Mouse (Mus musculus): ENCODE results near the gene Tbc1d10a. TPM values are rescaled to one million over a fixed set of nuclear protein-coding genes. Genes with fewer than 3 reads are reported as not detected.

Gene Tbc1d10a
- polyA plus RNA-seq, 1 experiment = 41.6 TPM

- no peak for TF ChIP-seq POLR2A (IDR thresholded peaks at IDR 0.05; ENCODE audit: borderline replicate concordance, extremely low read depth, insufficient read depth, insufficient read length, poor library complexity, severe bottlenecking)
- no peak for TF ChIP-seq CTCF (IDR thresholded peaks at IDR 0.05; ENCODE audit: borderline replicate concordance, extremely low read depth, insufficient read depth, insufficient read length)
- DNase-seq (ENCODE audit: low read depth) = no peak
Observed at GRCm38 (mm10) chr11:4155641-4156040, 30.9 kb upstream of the Tbc1d10a start.

GRCm38 (mm10) chr11:4158676-4159075 lies 27.9 kb upstream of the Tbc1d10a start:
- DNase-seq (ENCODE audit: low read depth) = no peak

GRCm38 (mm10) chr11:4159808-4160708 lies 26.5 kb upstream of the Tbc1d10a start, which contains the start of the genes Ccdc157 and Sf3a1:
Gene Ccdc157, minus strand, starts transcription at chr11:4160293.
Gene Sf3a1, plus strand, starts transcription at chr11:4160350.
- peak; percentile 97 for DNase-seq (ENCODE audit: low read depth)
- TF ChIP-seq CTCF (IDR thresholded peaks at IDR 0.05; ENCODE audit: borderline replicate concordance, extremely low read depth, insufficient read depth, insufficient read length) (no peak), POLR2A (IDR thresholded peaks at IDR 0.05; ENCODE audit: borderline replicate concordance, extremely low read depth, insufficient read depth, insufficient read length, poor library complexity, severe bottlenecking) (0 out of 2 replicates have a peak, but pooled peaks have one; percentile 30)

More at GRCm38 (mm10) chr11:4158676-4159075, 27.9 kb upstream of the Tbc1d10a start:
- TF ChIP-seq CTCF (IDR thresholded peaks at IDR 0.05; ENCODE audit: borderline replicate concordance, extremely low read depth, insufficient read depth, insufficient read length) (no peak), POLR2A (IDR thresholded peaks at IDR 0.05; ENCODE audit: borderline replicate concordance, extremely low read depth, insufficient read depth, insufficient read length, poor library complexity, severe bottlenecking) (no peak)

DNA sequence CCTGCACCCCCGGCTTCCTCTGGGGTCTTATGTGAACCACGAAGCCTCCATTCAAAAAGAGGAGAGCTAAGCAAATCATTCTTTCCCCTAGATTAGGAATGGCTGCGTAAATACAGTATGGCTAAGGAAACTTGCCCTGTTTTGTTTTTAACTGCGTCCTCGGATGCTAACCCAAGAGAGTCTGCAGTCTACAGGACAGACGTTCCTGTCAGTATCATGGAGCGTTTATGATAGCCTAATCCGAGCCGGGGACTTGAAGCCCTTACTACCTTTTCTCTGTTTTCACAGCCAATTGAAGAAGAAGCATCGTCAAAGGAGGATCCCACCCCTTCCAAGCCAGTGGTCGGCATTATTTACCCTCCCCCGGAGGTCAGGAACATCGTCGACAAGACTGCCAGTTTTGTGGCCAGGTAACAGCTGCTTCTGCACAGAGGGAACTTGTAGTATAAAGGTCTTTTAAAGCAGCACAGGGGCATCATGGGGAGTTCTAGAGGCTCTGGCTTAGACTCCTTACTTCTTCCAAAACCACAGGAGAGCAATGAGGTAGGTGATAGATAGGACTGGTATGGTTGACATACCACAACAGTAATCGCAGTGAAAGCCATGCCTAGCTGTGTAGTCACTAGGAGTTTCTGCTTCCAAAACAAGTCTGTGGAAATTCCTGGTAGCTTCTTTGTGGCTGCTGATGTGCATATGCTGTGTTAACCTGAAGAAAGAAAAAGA lies 25.7 kb upstream of the Tbc1d10a start:
- TF ChIP-seq POLR2A (IDR thresholded peaks at IDR 0.05; ENCODE audit: borderline replicate concordance, extremely low read depth, insufficient read depth, insufficient read length, poor library complexity, severe bottlenecking) (no peak), CTCF (IDR thresholded peaks at IDR 0.05; ENCODE audit: borderline replicate concordance, extremely low read depth, insufficient read depth, insufficient read length) (no peak)
- DNase-seq (ENCODE audit: low read depth) = no peak

DNA sequence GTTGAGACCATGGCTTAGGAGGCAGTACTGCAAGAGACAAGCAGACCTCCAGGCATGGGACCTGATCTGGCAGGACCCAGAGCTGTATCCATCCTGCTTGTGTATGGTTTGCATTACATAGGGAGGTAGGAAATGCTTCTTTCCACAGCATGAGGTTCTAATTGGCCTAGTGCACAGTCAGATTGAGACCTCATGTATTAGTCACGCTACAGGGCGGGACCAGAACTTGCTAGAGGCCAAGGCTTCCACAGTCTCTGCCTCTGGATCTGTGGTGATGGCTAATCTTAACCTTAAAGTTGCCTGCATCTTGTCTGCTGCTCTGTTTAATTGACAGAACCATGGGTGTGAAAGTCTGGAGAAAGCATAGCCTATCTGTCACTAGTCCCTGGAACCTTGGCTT lies 21.9 kb upstream of the Tbc1d10a start:
- TF ChIP-seq POLR2A (IDR thresholded peaks at IDR 0.05; ENCODE audit: borderline replicate concordance, extremely low read depth, insufficient read depth, insufficient read length, poor library complexity, severe bottlenecking) (no peak), CTCF (IDR thresholded peaks at IDR 0.05; ENCODE audit: borderline replicate concordance, extremely low read depth, insufficient read depth, insufficient read length) (no peak)
- no peak for DNase-seq (ENCODE audit: low read depth)

DNA sequence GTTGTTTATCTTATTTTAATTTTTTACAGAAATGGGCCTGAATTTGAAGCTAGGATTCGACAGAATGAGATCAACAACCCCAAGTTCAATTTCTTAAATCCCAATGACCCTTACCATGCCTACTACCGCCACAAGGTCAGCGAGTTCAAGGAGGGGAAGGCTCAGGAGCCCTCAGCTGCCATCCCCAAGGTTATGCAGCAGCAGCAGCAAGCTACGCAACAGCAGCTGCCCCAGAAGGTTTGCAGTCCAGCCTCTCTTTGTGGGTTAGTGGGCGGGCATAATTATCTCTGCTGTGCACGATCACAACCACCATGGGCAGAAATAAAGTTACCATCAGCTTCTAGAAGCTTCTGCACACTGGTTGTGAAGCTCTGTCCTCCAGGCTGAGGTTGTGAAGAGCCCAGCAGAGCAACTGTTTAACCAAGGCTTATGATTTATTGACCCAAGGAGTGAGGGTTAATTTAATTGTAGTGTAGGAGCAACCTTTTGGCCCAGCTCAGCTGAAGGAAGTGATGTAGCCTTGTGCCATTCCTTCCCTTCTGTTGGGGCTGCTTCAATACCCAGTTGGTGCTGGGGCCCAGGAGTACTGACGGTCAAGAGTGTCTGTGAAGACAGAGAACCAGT lies 20.0 kb upstream of the Tbc1d10a start:
- no peak for DNase-seq (ENCODE audit: low read depth)

DNA sequence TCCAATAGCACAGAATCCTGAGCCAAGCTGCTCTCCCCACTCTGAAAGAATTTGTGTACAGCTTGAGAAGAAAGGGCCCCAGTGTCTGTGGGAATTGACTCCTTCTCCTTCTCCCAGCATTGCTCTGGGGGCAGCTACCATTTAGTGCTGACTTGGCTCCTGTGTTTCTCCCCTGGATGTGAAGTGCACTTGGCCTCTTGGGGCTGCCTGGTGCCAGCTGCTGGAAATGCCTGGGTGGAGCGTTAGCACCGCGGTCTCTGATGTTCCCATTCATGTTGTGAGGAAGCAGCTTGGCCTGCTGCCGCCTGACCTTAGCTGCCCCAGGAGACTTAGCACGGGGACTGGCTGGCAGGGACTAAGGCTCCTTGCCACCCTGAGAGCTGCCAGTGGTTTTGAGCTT lies 12.0 kb upstream of the Tbc1d10a start:
- TF ChIP-seq POLR2A (IDR thresholded peaks at IDR 0.05; ENCODE audit: borderline replicate concordance, extremely low read depth, insufficient read depth, insufficient read length, poor library complexity, severe bottlenecking) (no peak), CTCF (IDR thresholded peaks at IDR 0.05; ENCODE audit: borderline replicate concordance, extremely low read depth, insufficient read depth, insufficient read length) (no peak)
- peak; percentile 39 for DNase-seq (ENCODE audit: low read depth)

More for the DNA sequence above, 20.0 kb upstream of the Tbc1d10a start:
- TF ChIP-seq POLR2A (IDR thresholded peaks at IDR 0.05; ENCODE audit: borderline replicate concordance, extremely low read depth, insufficient read depth, insufficient read length, poor library complexity, severe bottlenecking) = no peak
- TF ChIP-seq CTCF (IDR thresholded peaks at IDR 0.05; ENCODE audit: borderline replicate concordance, extremely low read depth, insufficient read depth, insufficient read length) = no peak

GRCm38 (mm10) chr11:4177716-4178115 lies 8.9 kb upstream of the Tbc1d10a start:
- TF ChIP-seq POLR2A (IDR thresholded peaks at IDR 0.05; ENCODE audit: borderline replicate concordance, extremely low read depth, insufficient read depth, insufficient read length, poor library complexity, severe bottlenecking) (no peak), CTCF (IDR thresholded peaks at IDR 0.05; ENCODE audit: borderline replicate concordance, extremely low read depth, insufficient read depth, insufficient read length) (no peak)

GRCm38 (mm10) chr11:4182061-4182460 lies 4.5 kb upstream of the Tbc1d10a start:
- TF ChIP-seq POLR2A (IDR thresholded peaks at IDR 0.05; ENCODE audit: borderline replicate concordance, extremely low read depth, insufficient read depth, insufficient read length, poor library complexity, severe bottlenecking) (no peak), CTCF (IDR thresholded peaks at IDR 0.05; ENCODE audit: borderline replicate concordance, extremely low read depth, insufficient read depth, insufficient read length) (no peak)
- peak; percentile 13 for DNase-seq (ENCODE audit: low read depth)

More at GRCm38 (mm10) chr11:4177716-4178115, 8.9 kb upstream of the Tbc1d10a start:
- no peak for DNase-seq (ENCODE audit: low read depth)

DNA sequence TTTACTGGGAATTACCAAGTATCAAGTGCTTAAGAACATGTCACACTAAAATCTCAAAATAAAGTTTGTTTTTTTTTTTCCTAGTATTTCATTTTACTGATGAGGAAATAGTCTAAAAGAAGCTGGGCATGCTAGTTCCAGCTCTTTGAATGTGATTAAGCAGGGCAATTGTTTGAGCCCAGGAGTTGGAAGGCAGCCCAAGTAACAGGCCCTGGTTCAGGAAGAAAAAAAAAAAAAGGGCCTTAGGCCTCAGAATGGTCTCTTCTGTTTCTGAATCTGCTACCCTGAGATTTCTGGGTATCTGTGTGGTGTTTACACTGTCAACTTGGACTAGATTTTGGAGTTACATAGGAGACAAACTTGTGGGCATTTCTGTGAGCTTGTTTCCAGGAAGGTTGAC lies 3.1 kb upstream of the Tbc1d10a start:
- peak; percentile 80 for DNase-seq (ENCODE audit: low read depth)
- TF ChIP-seq CTCF (IDR thresholded peaks at IDR 0.05; ENCODE audit: borderline replicate concordance, extremely low read depth, insufficient read depth, insufficient read length) = no peak
- TF ChIP-seq POLR2A (IDR thresholded peaks at IDR 0.05; ENCODE audit: borderline replicate concordance, extremely low read depth, insufficient read depth, insufficient read length, poor library complexity, severe bottlenecking) = no peak

Measured in brain, embryonic 14.5 days (tissue).